Mouse (Mus musculus) thymus, adult 18-20 months (tissue): Measurements from ENCODE around the gene Cyp2c23.

Experiments used
- DNase-seq, 2 experiments: peaks; one replicate each; pipeline ENCODE4 v3.0.0; 2022; ENCODE audit warnings: mixed read lengths in 2 of 2

Cyp2c23 gene

GRCm38 (mm10) chr19:44028972-44029371 is at the start of gene Cyp2c23:
Gene Cyp2c23, minus strand, starts transcription at chr19:44029208.
- no peak for DNase-seq

GRCm38 (mm10) chr19:44077024-44077423 is 48.0 kb upstream of the Cyp2c23 start:
- DNase-seq, result no peak

GRCm38 (mm10) chr19:44076457-44076856 is 47.4 kb upstream of the Cyp2c23 start:
- no peak for DNase-seq

- no peak for DNase-seq
These were observed 46.0 kb upstream of the Cyp2c23 start for GRCm38 (mm10) chr19:44074986-44075385.

- DNase-seq, result no peak
These were observed 42.2 kb upstream of the Cyp2c23 start for GRCm38 (mm10) chr19:44071166-44071565.

DNA sequence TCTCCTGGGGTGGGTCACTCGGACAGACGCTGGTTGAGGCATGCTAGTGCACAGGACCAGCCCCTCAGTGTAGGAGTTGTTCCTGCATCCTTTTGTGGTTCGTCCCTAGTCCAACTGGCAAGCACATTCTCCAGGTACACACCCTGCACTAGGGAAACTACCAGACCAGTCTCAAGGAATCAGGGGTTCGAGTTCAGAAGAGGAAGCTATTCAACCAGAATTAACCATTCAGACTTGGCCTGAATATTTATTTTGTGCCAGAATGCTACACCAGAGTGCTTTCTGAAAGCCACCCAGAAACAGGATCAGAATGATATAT is 40.9 kb upstream of the Cyp2c23 start:
- no peak for DNase-seq

DNA sequence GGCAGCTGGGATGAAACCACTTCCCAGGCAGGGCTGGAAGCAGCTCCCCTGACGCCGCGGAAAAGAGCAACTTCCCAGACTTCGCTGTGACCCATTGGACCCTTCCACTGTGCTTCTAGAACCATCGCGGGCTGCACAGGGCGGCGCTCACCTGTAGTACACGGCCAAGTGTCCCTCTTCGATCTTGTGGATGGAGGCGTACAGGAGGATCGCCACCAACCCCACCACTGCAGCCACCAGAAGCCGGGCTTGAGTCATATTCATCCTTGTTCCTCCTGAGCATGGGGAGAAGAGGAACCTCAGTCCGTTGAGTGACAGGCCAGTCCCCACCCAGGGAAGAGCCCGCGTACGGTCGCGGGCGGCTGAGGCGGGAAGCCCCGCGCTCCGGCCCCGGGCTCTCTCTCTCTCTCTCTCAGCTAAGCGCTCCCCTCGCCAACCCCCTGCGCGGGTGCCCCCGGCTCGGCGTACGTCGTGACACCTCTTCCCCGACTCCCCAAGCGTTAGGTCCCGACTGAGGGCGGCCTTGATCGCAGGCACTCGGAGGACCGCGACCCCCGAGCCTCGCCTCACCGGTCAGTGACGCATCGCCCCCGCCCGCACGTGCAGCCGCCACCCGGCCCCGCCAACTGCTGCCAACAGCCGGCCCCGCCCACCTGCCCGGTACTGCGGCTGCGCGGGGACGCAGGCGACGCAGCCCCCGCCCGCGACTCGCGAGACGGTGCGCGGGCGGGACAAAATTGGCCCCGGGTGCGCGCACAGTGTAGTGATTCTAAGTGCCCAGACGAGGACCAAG is 40.3 kb upstream of the Cyp2c23 start, which contains the start of gene Erlin1:
Erlin1 (minus strand) TSS at position 665 of the 793 bp plus-strand sequence.
- DNase-seq, result peak; percentile 71 to 76

GRCm38 (mm10) chr19:44068232-44068631 is 39.2 kb upstream of the Cyp2c23 start:
- DNase-seq, result no peak

DNA sequence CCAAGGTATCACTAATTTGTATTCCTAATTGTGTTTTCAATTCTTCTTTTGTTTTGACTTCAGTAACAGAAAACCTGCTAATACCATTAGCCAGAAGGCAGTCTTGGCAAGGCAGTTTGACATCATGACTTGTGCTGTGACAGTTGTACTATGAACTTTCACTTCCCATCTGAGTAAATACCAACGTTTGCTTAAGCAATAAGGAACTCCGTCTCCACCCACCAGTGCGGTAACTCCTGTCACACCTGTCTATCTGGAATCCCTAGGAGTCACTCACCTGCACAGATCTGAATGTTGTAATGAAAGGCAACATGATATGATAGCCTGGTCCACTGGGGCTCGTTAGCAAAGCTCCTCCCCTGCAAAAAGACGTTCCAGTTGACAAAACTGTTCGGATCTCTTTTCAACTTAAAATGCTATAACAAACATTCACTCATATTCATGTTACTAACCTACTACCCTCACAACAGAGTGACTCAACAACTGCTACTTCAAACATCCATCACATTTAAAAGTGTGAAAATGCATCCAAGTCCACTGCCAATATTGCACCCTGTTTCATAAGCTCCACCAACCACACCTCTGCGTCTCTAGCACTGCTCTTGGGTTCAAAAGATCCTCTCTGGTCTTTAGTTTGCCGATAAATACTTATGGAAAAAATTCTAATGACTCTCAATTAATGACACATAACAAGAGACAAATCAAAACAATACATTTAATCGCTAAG is 38.5 kb upstream of the Cyp2c23 start:
- no peak for DNase-seq

DNA sequence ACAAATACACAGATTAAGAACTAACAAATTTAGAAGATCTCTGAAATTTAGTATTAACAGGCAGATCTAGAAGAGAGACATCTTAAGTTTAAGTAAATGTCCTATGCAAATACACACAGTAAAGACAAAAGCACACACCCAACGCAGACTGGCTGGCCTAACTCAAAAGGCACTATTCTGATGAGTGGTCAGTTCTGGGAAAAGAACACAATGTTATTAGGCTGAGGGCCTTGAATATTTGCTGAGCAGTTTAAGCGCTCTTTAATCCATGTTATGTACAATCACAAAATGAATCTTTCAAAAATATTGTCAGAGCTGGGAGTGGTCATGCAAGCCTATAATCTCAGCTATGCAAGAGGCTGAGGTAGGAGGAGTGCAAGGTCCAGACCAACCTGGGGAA is 35.7 kb upstream of the Cyp2c23 start:
- no peak for DNase-seq

GRCm38 (mm10) chr19:44063773-44064172 is 34.8 kb upstream of the Cyp2c23 start:
- no peak for DNase-seq

GRCm38 (mm10) chr19:44060226-44060625 is 31.2 kb upstream of the Cyp2c23 start:
- DNase-seq, result no peak

- DNase-seq, result no peak
These were observed 26.3 kb upstream of the Cyp2c23 start for GRCm38 (mm10) chr19:44055173-44055826.

DNA sequence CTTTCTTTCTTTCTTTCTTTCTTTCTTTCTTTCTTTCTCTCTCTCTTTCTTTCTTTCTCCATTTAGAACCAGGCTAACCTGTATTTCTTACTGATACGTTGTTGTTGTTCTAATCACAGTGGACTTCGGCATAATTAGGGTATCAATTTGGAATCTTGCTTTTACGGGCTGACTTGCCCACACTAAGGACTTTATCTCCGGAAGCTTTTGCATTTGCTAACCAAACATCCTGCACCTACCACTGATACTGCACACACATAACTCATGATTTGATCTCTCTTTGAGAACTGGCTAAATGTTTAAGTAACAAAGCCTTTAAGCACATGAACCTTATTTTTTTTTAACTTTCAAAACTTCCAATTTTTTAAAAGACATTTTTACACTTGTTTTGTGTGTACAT is 21.4 kb upstream of the Cyp2c23 start:
- no peak for DNase-seq

DNA sequence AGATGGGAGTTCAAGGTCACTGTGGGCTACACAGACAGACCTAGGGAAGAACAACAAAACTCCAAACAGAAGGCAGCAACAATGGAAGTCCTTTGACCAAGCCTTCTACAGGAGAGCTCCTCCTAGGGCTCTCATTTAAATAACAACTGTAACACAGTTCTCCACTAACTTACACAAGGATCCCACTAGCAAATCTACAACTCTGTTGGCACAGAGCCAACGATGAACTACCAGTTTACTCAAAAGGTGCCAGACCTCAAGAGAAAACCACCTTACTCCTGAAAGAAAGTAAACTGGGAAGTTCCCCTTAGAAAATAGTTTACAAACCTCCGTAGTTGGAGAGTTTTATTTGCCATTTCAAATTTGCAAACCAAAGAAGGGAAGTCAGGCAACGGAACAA is 20.3 kb upstream of the Cyp2c23 start:
- no peak for DNase-seq

- no peak for DNase-seq
These were observed 16.8 kb upstream of the Cyp2c23 start for GRCm38 (mm10) chr19:44045847-44046246.

- DNase-seq, result no peak
These were observed 13.1 kb upstream of the Cyp2c23 start for GRCm38 (mm10) chr19:44042121-44042520.

DNA sequence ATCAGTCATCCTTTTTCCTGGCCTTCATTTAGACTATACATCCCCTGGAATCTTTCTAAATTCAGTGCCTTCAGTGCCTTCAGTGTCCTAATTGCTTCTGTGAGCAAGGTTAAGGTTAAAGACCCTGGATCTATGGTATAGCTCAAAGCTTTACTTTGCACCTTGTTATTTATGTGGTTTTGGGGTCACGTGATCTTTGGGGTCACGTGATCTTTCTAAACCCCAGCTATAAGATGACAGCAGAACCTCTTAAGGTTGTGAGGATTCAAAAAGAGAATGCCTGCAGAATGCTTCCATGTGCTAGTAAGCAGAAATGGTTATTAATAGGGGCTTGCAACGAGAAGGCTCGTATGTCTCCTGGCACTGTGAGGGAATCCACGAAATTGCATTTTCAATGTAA is 4.4 kb upstream of the Cyp2c23 start:
- DNase-seq, result no peak

DNA sequence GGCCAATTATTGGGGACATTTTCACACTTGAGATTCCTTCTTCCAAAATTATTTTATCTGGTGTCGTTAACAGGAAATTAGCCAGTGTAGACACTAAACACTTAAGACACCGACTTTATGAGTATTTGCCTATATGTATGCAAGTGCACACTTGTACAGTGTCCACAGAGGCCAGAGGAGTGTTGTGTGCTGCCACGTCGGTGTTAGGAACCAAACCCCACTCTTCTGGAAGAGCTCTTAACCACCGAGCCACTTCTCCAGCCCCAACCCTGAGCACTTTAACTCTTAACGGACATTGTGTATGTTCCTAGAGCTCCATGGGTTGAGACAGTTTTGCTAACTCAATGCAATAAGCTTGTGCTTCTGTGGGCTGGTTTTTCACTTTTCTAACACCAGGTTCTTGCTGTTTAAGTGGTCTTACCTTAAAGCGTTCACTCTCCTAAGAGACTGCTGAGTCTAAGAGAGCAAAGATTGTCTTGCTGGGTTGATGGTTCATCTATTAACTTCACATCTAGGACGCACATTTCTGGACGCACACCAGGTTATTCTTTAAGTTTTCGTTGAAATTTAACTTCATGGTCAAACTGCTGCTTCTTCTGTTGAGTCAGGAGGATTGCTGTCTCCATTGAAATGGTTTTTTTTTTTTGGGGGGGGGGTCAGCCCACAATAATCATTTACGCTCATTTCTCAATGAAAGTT is 3.2 kb upstream of the Cyp2c23 start:
- no peak for DNase-seq

DNA sequence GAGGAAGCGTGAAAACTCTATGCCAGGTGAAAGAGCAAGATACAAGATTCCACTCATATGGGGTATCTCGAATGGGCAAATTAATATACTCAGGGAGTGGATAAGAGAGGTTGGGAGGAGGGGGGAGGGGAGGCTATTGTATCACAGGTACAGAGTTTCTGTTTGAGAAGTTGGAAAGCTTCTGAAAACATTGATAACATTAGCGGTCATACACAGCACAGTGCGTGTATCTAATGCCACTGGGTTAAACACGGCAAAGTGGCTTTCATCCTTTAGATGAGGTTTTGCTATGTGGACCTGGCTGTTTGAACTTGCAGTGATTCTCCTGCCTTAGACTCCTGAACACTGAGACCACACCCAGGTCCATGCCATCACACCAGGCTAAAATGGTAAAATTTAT is 1.0 kb upstream of the Cyp2c23 start:
- no peak for DNase-seq

DNA sequence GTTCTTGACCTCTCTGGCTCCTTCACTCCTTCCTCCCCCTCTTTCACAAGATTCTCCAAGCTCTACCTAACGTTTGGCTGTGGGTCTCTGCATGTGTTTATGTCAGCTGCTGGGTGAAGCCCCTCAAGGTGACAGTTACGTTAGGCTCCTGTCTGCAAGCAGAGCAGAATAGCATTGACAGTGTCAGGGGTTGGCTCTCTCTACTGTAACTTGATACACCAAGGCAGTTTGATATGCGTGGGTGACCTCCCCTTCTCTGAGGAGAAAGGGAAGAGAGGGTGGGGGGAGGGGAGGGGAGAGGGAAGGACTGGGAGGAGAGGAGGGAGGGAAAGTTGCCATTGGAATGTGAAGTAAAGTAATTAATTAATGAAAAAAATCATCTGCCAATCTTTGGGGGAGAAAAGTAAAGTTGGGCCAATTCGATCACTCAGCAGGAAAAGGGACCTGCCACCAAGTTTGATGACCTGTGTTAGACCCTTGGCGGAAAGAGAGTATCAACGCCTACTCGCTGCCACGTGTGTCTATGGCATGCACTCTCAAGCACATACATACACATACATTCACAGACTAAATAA is 2.0 kb downstream of the Cyp2c23 start:
- no peak for DNase-seq

GRCm38 (mm10) chr19:44024921-44025585 is 4.0 kb downstream of the Cyp2c23 start:
- no peak for DNase-seq
